Mouse (Mus musculus) mesoderm, embryonic 11.5 days (tissue): ENCODE data around the gene Prokr2.
"Not testable (repeated sequence)": the region's sequence is repeated elsewhere in the genome, so short reads cannot be mapped to it uniquely, and the experiment has no call there.

Experiments
- DNase-seq: peaks from one replicate; pipeline ENCODE4 v3.0.0-alpha.2; 2012; ENCODE audit warnings: low read depth, low spot score

Gene Prokr2

GRCm38 (mm10) chr2:132340350-132340749, 44.9 kb downstream of the Prokr2 start:
- DNase-seq: no peak

- no peak for DNase-seq
Measured at GRCm38 (mm10) chr2:132337202-132337601, 48.0 kb downstream of the Prokr2 start.

GRCm38 (mm10) chr2:132323541-132323940, 61.7 kb downstream of the Prokr2 start:
- DNase-seq: no peak

GRCm38 (mm10) chr2:132320516-132320915, 64.7 kb downstream of the Prokr2 start:
- no peak for DNase-seq

GRCm38 (mm10) chr2:132317178-132317577, 68.1 kb downstream of the Prokr2 start:
- no peak for DNase-seq

- DNase-seq: peak; percentile 75
Measured at GRCm38 (mm10) chr2:132316041-132316808, 69.0 kb downstream of the Prokr2 start.

- not testable (repeated sequence) for DNase-seq
Measured at GRCm38 (mm10) chr2:132314057-132314456, 71.2 kb downstream of the Prokr2 start.

GRCm38 (mm10) chr2:132313568-132313967, 71.7 kb downstream of the Prokr2 start:
- no peak for DNase-seq

- no peak for DNase-seq
Measured at GRCm38 (mm10) chr2:132312616-132313015, 72.6 kb downstream of the Prokr2 start.

GRCm38 (mm10) chr2:132309398-132309930, 75.8 kb downstream of the Prokr2 start:
- no peak for DNase-seq

GRCm38 (mm10) chr2:132308829-132309228, 76.4 kb downstream of the Prokr2 start:
- DNase-seq: no peak

GRCm38 (mm10) chr2:132307213-132307843, 77.9 kb downstream of the Prokr2 start:
- DNase-seq: no peak

- no peak for DNase-seq
Measured at GRCm38 (mm10) chr2:132305988-132306387, 79.3 kb downstream of the Prokr2 start.

GRCm38 (mm10) chr2:132305165-132305564, 80.1 kb downstream of the Prokr2 start:
- DNase-seq: no peak

GRCm38 (mm10) chr2:132301436-132301835, 83.8 kb downstream of the Prokr2 start:
- DNase-seq: no peak

- no peak for DNase-seq
Measured at GRCm38 (mm10) chr2:132298250-132298649, 87.0 kb downstream of the Prokr2 start.

GRCm38 (mm10) chr2:132293694-132294450, 91.4 kb downstream of the Prokr2 start:
- DNase-seq: no peak

GRCm38 (mm10) chr2:132292083-132292482, 93.2 kb downstream of the Prokr2 start:
- no peak for DNase-seq

GRCm38 (mm10) chr2:132291265-132291664, 94.0 kb downstream of the Prokr2 start:
- DNase-seq: no peak

GRCm38 (mm10) chr2:132290808-132291207, 94.4 kb downstream of the Prokr2 start:
- DNase-seq: no peak

- DNase-seq: not testable (repeated sequence)
Measured at GRCm38 (mm10) chr2:132289213-132289612, 96.0 kb downstream of the Prokr2 start.
